Mouse (Mus musculus) frontal cortex, adult (tissue): ENCODE data around the gene Lrrn4.

ENCODE experiments used
- ATAC-seq: cut with Nextera tagmentation; 2 replicates; pipeline ENCODE4 v1.9.2; 2017; ENCODE audit warnings: mild to moderate bottlenecking, moderate library complexity, mixed read lengths; ENCODE audit not compliant: low TSS enrichment

The Lrrn4 gene

DNA sequence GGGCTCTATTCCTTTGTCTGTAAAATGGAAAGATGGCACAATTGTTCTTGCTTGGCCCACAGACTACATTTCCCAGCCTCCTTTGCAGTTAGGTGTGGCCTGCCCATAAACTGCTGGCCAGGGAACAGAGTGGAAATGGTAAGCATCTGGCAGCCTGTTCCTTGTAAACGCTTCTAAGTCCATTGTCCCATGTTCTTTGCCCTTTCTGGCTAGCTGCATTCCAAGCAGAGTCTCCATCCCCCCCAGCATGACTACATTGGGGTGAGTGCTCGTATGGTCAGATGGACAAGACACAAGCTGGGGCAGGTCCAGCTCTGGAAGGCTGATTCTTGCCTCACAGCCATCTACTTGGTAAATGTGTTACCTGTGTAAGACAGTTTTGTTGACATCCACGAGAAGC, 9.0 kb downstream of the Lrrn4 start:
- no peak for ATAC-seq

DNA sequence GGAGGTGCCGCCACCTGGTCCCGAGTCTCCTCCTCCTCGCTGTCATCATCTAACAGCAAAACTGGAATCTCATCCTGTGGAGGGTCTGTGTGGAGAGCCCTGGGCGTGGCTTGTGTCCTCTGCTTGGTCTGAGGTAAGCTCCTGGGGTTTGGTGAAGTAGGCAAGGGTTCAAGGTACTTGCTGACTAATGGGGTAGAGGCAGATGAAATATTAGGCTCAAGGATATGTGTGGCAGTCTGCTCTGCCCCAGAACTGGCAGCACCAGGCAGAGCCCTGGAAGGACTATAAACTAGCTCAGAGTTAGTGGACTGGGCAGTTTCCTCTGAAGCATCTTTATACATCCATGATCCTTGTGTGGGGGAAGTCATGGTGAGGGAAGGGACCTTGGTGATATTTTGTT, 10.4 kb downstream of the Lrrn4 start:
- ATAC-seq = no peak

DNA sequence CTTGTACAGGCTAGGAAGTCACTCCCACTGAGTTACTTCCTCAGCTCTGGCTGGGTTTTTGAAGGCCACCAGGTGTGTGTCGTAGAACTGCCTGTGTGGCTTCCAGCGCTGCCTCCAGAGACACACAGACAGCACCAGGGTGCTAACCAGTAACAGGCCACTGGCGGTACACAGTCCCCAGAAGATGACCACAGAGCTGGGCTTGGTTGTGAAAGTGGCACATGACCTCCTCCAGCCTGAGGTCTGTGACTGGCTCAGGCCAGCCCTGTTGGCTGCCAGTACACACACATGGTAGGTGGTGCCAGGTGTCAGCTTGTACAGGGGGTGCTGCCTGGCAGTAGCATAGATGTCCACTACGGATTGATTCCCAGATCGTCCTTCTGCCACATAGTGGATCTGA, 11.0 kb downstream of the Lrrn4 start:
- ATAC-seq = no peak

DNA sequence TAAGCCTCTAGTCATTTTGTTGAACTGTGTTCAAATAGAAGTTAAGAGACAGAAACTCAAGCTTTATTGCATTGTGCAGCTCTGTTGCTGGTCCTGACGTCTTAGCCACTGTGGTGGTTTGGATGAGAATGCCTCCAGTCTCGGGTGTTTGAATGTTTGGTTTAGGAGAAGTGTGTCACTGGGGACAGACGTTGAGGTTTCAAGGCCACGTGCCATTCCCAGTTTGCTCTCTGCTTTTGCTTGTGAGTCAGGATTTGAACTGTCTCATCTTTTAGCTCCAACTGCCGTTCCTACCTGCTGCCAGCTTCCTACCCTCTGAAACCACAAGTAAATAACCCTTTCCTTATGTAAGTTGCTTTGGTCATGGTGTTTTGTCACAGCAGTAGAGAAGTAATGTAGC, 13.2 kb downstream of the Lrrn4 start:
- no peak for ATAC-seq

DNA sequence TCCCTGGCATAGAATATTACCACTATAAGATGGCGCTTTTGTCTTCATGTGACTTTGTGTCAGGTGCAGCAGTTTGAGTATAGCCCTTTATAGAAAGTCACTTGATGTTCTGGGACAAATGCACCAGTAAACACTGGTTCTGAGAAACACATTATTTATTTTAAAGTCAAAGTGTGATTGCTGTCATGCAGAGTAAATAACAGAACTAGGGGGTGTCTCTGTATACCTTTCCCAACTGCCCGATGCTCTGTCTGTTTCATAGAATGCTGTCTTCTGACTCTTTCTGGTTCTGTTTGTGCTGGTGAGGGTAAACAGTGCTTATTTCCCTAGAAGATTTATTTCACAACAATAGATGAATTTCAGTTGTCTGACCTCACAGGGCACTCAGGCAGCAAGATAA, 17.4 kb downstream of the Lrrn4 start:
- no peak for ATAC-seq

DNA sequence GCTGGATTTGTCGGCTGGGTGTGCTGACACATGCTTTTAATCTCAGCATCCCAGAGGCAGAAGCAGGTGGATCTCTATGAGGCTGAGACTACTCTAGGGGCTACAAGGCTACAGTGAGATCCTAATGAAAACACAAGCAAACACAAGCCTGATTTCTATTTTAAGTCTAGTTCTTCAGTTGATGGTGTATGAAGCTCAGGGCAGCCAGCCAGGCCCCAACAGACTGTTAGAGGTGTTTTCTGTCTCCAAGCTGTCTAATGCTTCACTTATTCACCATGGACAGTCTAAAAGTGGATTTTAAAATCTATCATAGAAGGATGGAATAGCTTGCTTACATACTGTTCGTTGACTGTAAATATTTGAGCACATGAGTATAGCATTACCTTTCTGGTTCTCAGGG, 19.2 kb downstream of the Lrrn4 start:
- no peak for ATAC-seq

DNA sequence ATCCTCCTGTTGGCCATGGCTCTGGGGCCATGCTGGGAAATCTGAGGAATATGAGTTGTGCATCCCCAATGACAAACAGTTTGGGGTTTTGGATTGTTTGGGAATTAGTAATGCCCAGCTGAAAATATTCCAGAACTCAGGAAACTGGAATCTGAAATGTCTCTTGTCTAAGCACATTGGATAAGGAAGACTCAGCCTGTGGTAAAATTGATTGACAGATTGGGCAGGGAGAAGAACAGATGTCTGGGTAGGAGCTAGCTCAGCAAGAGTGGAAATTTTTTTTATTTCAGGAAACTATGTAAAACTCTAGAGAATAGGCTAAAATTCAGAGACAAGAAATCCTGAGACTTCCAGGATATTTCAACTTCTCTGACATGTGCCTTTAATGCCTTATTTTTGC, 20.3 kb downstream of the Lrrn4 start:
- peak; percentile 67 for ATAC-seq

DNA sequence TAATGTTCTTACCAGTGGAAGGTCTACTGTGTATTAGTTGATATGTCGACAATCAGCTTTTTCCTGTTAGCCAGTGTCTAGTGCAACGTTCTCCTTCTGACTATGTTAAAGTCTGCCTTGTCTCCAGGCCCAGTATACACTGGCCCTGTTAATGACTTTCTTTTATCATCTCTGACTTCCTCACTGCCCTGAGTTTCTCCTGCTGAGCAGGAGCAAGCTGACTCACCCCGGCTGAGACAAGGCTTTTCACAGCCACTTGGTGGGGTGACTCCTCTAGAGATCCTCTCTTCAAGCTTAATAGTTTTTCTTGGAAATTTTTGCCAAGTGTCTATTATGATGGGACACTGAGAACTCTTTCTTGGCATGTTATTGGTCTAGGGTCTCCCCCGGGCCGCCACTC, 24.4 kb downstream of the Lrrn4 start:
- no peak for ATAC-seq

DNA sequence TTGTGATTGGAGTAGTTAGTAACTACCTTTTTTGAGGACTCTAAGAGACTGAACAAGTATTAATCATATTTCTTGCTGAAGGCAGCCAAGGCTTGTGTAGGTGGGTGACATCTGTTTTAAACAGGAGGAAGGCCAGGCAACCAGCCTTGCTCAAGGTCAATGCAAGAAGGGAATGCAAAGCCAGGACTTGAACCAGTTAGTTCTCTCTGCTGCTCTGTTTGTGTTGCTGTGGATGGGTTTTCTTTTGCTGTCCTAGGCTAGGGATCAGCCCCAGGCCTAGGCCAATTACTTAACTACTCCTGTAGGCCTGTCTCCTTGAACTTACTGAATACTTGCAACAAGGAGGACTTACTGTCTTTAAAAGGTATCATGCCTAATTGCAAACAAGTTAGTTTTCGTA, 27.6 kb downstream of the Lrrn4 start:
- ATAC-seq = 0 out of 2 replicates have a peak, but pooled peaks have one; percentile 47

DNA sequence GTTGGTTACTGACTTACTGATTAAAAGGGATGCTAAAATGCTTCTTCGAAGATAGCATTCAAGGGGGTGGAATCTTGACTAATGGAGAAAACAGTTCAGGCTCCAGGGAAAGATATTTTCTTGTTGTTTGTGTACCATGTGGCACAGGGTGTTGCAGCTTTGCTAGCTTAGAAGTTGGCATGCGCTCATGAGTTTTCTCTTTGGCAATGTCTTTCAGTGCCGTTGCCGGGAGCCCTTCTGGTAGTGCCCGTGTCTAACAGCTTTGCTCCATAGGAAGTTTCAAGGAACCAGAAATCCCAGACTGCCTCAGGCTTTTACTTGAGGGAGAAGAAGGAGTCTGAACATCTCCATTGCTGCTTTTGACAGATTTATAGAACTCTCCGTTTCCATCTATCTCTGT, 31.6 kb downstream of the Lrrn4 start:
- no peak for ATAC-seq

DNA sequence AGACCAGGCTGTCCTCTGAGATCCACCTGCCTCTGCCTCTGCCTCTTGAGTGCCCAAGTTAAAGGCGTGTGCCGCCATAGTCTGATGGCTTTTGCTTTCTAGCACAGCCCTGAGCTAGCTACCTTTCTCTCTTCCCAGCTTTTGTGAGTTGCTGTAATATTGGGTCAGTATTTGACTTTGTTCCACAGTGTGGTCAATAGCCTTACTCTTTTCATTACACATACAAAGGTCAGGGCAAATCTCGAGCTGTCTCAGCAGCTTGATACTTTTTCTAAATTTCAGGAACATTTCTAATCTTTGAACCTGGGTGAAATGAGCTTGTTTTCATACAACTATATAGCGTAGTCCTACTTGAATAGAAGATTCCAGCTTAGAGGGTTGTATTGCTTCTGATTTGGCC, 32.3 kb downstream of the Lrrn4 start:
- ATAC-seq = no peak

DNA sequence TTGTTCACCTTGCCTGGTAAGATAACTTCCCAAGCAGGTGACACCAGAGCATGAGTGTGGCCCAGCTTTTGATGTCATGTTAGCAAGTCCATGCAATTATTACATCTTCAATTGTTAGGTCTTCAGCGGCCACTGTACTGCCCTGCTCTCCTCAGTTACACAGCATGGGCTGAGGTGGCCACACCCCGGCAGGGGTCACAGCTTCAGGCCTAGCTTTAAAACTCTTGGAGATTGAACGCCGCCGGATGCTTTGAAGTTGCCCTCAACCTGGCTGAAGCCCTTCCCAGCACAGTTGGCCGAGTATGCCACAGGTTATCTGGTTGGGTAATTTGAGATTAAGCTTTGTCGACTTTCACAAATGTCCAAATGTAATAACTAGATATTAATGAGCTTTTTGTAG, 33.1 kb downstream of the Lrrn4 start:
- ATAC-seq = no peak

DNA sequence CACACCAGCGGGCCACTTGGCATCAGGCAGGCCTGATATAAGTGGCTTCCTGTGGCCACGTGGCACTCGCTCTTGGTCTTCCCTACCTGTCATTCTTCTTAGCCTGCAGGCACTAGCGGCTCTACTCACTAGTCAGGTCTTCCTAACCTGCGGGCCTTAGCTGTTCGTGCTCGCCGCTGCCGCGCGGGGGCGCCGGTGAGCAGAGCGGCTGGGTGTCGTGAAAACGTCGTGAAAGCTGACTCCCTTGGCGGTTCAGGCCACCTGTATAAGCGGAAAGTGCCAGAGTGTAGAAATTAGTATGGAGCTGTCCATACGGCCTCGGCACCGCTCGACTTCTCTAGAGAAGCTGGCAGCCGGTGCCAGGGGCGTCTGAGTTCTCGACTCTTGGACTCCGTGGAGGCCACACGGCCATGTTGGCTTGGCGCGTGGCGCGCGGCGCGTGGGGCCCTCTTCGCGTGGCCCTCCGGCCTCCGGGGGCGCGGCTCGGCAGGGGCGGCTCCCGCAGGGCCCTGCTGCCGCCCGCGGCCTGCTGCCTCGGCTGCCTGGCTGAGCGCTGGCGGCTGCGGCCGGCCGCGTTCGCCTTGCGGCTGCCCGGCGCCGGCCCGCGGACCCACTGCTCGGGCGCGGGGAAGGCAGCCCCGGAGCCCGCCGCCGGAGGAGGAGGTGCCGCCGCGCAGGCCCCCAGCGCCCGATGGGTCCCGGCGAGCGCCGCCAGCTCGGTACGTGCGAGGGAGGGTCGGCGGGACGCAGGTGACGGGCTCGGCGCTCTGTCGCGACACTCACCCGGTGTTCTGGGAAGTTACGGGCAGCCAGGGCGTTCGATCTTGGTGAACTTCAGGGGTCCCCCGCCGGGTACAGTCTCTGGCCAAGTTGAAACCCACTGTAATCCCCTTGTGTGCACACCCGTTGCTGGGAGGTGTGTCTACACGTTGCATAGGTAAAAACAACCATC, 34.0 kb downstream of the Lrrn4 start, which contains the start of gene Crls1:
Gene Crls1 (plus strand): TSS at position 260 of the 952 bp plus-strand sequence.
- peak; percentile 85 for ATAC-seq

DNA sequence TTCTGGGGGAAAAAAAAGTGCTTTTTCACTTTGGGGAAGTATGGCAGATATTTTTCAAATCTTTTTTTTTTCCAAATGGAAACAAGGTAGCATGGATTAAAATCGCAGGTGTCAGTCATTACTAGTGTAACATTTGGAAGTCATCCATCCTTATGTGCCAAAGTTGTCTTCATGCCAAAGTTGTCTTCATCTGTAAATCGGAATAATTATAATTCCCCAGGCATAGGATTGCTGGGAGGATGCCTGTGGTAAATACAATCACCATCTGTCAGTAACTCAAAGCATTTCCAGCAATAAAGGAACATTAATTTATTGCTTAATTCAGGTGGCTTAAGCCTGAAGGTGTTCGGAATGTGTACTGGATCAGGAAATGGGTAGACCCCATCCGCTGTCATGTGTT, 39.6 kb downstream of the Lrrn4 start:
- no peak for ATAC-seq
